Mouse (Mus musculus) retina, postnatal 1 day (tissue): Measurements from ENCODE around the gene Clba1.
"Not testable (repeated sequence)": the region's sequence is repeated elsewhere in the genome, so short reads cannot be mapped to it uniquely, and the experiment has no call there.

Source experiments
- DNase-seq: peaks from one replicate; pipeline ENCODE4 v3.0.0-alpha.2; 2012

Gene Clba1

DNA sequence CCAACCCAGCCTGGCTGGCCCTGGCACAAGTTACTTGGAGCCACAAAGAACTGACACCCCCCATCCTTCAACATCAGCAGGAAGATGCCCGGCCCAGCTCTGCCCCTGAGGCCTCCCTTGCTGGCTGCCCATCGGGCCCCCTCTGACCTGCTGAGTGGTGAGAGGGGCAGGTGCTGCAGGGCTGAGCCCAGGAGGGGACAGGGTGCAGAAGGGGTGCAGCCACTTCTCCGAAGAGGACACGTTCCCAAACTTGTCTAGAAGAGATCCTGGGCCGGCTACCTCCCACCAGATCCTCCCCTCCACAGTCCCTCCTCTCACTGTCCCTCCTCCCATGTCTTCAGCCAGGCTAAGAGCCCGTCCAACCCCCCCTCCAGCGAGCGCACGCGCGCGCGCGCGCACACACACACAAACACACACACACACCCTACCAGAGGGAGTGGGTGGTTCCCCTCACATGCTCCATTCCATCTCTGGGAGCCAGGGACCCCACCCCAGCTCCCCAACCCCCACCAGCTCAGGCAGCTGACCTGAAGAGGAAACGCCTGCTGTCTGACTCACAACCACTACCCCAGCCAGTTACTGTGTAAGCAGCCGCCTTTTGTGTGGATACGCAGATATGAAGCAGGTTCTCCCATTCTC lies 13.2 kb upstream of the Clba1 start:
- DNase-seq, result no peak

DNA sequence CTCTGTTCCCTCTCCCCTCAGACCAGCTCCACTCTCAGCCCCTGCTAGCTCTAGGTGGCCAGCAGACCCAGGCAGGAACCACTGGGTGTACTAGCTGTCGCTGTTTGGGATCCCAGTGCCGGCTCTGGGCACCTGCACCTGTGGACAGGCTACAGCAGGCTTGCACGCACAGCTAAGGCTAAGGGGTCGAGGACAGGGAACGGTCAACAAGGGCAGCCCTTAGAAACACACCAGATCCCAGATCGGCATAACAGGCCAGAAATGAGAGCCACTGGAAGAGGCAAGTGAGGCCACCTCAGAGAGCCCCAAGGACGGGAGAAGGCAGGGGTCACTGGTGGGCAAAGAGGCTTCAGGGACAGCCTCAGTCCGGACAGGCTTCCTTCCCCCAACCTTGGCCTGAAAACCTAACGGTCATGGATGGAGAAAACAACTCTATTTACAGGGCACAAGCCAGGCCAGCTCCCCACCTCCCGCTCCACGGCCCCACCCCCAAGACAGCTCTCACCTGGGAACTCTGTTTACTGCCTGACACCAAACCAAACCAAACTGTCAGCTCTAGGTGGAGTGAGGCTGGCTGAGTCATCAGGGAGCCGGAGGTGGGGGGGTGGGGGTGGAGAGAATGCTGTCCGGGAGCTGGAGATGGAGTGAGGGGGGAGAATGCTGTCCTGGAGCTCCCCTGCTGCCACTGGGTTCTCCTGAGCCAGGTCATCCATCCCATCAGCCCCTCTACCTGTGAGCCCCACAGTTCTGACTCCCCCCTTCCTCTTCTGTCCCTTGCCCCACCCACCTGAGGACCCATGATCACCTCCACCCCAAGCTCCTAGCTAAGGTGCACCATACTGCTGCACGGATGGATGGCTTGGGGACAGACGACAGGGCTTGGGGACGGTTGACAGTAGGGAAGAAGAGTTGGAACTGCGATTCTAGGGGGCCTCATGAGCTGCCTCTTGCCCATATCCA lies 11.9 kb upstream of the Clba1 start:
- no peak for DNase-seq

DNA sequence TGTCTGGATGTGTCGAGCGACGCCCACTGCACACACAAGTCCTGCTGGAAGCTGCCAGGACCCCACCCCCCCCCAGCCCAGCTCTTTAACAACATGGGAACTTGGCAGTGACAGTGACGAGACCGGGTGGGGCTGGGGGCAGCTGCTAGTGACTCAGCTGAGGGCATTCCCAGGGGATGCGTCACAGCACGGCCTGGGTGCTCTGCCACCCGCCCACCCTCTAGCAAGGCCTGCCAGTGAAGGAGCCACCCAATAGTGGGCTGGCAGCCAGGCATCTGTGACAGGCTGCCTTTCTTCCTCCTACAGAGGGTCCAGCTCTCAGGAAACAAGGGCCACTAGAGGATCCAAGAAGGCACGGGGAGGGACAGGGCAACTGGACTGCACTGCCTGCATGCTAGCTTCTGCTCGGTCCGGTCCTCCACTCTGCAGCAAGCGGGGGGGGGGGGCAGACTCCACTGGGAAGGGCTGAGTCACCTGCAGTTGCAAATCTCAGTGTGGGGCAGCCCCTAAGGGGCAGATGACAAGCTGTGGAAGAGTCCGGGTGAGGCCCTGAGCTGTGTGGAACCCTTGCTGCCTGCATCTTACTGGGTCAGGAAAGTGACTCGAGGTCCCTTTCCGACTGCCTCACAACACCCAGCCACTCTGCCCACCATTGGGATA lies 10.9 kb upstream of the Clba1 start:
- DNase-seq, result no peak

DNA sequence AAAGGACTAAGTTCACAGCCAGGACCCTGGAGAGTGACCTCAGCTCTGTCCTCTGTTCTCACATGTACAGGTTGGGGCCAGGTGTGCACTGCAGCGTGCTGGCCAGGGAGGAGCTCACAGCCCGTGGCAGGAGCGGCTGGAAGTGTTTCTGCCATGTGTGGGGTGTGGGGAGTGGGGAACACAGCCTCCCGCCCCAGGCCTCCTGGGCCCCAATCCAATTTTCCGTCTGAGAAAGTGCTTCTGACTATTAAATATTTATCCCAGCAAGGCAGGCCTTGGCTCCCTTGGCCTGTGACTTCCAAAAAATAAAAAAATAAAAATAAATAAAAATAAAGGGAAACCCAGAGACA lies 10.4 kb upstream of the Clba1 start:
- no peak for DNase-seq

DNA sequence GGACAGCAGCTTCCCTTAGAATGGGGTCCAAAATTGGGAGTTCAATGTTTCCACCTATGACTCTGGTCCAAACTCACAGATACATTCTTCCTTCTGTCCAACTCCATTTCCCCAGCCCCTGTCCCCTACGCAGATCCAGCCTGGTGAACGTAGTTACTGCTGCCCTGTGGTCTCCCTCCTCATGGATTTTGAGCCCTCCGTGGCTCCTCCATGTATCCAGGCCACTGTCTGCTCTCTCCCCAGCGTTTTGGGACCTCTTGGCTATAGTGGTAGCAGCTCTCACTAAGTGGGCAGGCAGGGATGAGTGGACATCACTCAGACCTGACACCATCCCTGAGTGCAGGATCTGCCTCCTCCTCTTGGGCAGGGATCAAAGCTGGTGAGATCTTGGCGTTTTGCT lies 10.0 kb upstream of the Clba1 start:
- DNase-seq, result no peak

DNA sequence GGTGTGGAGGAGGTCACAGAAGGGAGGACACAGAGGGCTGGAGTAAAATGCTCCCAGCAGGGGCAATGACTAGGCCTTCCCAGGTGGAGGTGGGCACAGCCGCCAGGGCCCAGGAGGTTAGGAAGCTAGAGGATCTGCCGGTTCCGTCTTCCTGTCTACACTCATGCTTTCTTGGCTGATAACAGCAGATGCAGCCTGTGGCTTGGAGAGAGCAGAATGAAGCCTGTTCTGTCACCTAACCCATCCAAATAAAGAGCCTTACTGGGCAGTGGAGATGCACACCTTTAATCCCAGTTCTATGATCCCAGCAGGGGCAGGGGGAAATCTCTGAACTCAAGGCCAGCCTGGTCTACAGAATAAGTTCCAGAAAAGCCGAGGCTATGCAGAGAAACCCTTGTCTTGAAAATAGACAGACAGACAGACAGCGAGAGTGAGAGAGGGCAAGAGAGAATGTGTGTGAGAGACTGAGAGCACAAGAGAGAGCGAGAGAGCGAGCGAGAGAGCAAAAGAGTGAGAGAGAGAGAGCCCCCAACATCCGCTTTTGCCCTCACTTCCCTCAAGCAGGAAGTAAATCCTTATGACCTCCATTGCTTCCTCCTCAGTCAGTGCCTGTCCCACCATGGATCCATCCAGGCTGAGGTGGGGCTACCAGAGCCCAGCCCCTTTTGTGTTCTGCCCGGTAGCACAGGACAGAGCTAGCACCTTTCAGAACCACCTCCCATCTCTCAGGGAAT lies 9.3 kb upstream of the Clba1 start:
- no peak for DNase-seq

DNA sequence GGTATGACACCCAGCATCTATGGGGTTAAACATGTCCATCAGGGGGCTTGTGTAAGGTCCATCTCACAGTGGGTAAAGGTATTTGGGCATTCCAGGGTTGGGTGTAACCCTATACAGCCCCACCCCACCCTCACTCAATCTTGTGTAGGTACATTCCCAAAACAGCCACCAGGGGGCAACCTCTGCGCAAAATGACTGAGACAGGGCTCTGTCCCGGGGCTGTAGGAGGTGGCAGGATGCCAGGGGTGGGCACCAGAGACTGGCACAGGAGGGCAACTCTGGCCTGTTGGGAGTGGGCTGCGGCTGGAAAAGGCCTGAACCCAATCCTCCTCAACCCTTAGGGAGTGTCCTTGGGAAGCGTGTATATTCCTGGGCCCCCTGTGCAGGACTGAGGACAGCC lies 8.3 kb upstream of the Clba1 start:
- peak; percentile 88 for DNase-seq

DNA sequence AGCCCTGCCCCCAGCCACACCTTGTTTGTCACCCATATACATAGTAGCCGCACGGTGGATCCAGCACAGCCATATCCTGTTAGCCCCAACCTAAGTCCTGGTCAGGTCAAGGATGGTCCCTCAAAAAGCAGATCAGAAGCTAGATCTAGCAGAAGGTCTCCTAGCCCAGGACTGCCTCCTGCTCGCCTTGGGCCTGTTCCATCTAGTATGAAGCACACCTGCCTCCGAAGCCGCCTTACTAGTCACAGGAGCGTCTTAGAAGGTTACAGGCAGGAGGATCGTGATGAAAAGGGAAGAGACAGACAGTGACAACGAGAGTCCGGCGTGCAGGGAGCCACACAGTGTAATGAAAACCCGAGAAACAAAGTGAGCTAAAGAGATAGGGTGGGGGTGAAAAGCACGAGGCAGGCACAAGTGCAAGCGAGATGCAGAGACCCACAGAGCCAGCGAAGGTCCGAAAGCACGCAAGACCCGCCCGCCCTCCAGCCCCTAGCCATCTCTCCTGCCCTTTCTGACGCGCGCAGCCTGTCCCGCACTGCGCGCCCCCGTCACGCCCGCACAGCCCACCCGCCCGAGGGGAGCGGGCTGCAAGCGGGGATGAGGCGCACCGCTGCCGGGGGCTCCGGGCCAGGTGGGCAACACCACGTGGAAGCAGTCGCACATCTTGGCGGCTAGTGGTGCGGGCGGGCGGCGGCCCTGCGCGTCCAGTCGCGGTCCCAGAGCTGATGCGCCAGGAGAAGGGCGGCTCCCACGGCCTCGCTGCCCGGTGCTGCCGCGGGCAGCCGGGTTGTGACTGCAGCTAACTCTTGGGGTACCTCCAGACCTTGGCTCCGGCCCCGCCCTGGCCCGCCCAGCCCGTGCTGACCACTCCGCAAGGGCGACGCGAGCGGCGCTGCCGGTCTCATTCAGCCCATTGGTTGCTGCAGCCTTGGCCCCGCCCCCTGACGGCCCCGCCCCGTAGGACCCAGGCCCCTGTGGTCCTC lies 6.6 kb upstream of the Clba1 start, which contains the start of gene Ahnak2:
Gene Ahnak2, minus strand, starts transcription at position 794 of the 983 bp plus-strand sequence.
- DNase-seq, result peak; percentile 84

DNA sequence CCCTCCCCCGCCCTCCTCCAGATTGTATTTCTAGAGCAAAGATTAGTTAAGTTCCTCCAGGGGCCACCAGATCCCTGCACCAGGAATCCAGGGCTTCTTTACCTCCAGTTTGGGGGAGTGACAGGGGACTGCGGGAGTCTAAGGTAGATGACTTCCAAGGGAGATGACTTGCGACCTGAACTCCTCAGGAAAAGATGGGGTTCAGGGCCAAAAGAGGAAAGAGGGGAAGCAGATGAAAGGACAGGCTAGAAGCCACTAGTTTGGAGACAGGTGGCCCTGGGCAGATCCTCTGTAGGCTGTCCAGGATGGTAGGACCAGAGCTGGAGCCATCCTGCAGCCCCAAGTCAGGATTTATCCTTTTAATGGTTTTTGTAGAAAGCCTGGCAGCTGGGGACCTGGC lies 5.8 kb upstream of the Clba1 start:
- DNase-seq, result no peak

DNA sequence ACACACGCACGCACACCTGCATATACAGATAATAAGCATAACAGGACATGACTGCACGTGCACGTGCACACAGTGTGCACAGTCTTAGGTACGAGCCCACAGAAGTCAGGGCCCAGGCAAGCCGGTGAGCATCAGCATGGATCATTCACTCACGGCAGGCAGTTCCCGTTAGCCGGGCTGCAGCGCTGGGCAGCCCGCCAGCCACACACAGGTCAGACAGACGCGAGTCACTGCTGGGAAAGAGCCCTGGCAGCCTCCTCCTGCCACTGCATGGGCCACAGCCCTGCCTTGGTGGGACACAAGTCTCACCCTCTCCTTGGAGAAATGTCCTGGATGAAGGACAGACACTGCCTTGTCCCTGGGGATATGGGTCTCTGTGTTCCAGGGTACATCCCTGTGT lies 4.7 kb upstream of the Clba1 start:
- no peak for DNase-seq

DNA sequence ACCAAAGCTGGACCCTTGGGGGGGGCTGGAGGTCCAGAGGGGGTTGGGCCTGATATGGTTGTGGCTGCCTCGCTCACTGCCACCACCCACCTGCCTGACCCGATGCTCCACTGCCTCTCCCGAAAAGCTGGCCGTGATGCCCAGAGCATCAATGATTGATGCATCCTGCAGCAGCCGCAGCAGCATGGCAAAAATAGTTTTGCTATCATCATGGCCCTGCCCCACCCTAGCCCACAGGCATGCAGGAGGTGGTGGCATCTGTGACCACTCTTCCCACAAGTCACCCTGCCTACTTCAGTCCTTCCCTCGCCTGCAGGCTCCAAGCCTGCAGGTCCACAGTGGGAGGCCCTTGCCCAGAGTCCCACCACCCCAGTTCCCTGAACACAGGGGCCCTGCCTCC lies 2.7 kb upstream of the Clba1 start:
- DNase-seq, result no peak

DNA sequence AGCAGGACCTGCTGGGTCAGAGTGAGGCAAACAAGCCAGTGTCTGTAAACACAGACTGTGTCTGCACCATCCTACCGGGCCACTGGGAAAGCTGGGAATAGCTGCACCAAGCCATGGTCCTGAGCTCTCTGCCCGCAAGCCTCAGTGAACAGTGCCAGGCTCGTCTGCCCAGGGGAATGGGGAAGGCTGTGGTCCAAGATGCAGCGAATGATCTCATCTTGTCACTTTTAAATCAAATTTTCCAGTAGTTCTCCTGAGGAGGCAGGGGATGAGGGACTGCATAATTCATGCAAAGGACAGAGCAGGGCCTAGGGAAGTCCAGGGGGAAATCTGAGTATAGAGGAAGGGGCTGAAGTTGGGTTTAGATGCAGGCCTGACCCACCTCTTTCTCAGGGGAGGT lies 941 bp upstream of the Clba1 start:
- DNase-seq, result no peak

DNA sequence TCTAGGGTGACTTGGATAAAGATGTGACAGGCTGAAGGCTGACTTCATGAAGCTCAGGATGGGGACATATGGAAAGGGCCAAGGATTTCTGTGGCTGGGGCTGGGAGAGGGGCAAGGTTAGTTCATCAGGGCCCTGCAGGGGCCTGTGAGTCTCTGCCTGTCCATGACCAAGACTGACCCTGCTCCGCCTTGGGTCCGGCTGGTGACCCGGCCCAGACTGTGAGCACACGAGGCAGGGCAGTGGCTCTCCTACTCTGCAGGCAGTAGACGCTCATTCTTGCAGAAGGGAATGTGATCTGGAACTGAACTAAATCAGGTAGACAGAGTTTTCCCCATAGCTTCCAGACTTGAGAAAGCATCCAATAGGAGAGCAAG lies 538 bp upstream of the Clba1 start:
- DNase-seq, result no peak

DNA sequence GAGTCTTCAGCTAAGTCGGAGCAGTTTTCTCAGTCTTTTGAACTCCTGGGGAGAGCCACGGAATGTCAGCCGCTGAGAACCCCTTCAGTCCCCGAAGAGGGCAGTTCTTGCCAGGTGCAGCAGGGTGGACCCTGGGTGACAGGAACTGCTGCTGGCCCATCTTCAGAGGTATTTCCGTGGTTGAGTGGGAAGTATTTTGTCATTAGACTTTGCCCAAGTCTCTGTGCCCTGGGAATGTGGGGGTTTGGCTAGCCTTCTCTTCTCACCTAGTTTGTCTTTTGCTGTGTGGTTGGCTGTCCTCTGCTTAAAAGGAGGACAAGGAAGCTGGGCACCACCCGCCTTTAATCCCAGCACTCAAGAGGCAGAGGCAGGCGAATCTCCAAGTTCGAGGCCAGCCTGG lies 904 bp downstream of the Clba1 start:
- DNase-seq, result no peak

DNA sequence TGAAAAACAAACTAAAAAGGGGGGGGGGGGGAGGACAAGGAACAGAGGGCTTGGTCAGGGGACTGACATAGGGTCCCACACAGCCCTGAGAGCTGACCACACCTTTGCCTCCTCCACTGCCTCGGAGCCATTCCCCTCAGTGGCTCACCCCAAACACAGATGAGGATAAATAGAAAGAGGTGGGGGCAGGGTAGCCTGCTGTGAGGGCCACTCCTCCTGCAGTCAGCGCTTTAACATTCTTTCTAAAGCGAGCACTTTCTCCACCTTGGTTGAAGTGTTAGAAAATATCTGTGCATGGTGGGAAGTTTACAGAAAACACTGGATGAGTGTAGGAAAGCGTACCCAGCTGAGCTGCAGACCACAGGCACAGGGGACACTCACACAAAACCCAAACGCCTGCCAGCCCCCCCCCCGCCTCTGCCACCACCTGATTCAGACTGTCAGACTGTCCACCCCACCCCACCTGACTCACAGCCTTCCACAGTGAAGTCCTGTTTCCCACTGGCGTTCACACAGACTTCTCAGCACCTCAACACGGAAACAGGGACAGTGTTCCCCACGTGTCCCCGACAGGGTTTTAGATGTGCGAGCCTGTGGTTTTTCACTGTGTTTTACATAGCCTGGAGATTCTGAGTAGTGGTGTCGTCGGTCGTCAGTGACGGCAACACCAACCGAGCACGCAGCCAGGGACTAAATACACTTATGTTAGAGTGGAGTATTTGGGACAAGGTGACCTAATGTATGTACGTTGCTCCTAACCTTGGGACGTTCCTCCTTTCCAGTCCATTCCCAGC lies 1.6 kb downstream of the Clba1 start:
- no peak for DNase-seq

DNA sequence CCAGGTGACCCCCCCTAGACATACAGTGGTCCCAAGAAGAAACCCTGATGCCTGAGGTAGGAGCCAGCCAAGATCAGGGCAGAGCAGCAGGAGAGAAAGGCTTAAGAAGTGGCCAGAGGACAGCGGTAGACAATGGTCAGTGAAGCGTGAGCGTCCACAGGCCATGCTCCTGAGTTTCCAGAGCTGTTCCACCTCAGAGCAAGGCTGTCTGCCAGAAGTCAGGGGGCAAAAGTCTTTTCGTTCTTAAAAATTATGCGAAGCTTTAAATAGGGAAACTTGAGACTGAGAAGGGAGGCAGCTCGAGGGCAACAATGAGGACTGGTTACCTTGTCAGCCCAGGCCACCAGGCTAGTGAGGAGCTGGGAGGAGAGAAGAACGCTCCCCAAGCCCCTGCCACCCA lies 4.6 kb downstream of the Clba1 start:
- DNase-seq, result no peak

DNA sequence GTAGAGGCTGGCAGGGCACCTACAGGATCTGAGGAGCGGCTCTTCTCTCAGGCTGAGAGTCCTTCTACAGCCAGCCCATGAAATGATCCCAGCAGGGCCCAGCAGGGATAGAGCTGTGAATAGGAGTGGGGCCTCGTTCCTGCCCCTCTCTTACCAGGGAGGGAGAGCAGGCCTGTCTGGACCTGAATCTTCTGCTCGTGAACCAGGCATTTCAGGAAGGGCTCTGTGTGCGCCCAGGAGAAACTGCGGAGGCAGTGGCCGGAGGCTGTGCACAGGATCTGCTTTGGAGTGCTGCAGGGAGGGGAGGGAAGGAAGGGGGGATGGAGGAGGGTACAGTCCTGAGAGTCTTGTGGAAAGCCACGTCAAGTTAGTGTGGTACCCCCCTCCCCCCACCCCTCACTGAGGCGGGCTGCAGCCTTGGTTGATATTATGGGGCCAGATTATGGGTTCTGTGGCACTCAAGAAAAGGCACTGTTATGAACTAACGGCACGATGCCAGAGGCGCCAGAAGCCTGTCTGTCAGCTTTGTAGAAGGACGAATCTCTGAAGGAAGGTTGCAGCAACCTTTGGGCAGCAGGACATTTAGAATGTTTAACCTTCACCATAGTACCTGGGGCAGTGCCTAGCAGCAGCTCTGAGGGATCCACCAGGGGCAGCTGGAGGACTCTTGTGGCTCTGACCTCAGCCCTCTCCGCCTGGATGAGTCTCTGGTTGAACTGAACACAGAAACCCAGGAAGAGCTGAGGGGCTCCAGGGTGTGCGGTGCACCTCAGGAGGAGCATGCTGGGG lies 6.1 kb downstream of the Clba1 start:
- DNase-seq, result no peak

DNA sequence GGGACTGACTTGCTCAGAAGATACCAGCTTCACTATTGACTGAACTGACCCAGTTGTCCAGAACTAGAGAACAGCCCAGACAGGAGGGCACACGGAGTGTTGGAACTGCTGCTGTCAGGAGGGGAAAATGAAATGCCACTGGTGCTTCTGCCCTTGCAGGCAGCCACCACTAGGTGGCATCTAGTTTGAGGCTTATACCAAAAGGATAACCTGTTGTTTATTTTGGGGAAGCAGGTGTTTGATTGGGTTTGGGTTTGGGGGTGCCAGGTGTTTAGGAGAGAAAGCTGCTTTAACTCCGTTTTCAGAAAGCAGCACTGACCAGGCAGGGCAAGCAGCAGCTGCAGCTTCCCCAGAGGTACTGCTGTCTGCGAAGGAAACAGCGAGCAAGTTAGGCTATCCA lies 7.6 kb downstream of the Clba1 start:
- peak; percentile 63 for DNase-seq

DNA sequence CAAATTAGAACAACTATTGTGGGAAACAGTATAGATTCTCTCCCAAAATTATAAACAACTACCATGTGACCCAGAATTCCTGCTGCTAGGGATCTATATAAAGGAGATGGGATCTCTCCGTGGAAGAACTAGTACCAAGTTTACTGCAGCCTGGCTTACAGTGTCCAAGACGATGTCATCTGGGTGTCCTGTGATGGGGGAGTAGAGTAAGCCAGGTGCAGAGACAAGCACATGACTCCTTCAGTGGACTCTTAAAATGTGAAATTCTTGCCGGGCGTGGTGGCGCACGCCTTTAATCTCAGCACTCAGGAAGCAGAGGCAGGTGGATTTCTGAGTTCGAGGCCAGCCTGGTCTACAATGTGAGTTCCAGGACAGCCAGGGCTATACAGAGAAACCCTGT lies 8.1 kb downstream of the Clba1 start:
- not testable (repeated sequence) for DNase-seq

DNA sequence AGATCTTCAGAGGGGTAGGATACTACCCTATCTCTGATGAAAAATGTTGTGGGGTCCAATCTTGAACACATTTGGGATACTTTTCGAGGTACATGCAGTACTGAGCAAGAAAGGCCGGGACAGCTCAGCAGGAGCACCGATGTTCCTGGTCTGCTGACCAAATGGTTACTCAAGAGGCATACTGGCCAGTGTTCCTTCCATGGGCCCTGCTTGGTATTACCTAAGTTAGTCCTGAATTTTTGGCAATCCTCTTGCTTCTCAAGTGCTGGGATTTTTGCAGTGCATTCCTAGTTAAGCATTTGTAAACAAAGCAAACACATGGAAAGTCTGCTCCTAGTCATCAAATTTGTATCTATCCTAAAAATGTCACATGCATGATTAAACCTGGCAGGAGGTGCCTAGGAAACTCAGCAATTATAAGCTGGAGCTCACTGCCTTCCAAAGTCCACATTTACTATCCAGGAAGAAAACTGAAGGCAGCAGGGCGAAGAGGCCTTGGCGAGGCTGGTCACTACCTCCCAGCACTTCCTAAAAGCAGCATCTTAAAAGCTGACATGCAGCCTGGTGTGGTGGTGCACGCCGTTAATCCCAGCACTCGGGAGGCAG lies 10.4 kb downstream of the Clba1 start:
- no peak for DNase-seq
